Comparison of ENCODE assay signal across 23 mouse cellular contexts in the genomic region with DNA sequence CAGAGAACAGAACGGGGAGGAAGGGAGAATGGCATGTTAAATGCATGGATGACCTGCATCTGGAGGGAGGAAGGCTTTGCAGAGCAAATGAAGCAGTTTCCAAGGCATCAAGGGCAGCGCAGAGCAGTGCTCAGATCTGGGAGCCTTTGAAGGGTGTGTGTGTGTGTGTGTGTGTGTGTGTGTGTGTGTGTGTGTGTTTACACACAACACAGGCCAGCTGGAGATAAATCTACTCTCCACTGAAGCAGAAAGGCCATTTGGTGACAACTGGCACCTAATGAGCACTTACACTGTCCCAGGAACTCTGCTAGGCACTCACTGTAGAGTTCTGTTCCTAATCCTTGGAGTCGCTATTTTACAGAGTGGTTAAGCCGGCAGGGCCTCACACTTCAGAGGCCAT.
DNase-seq lines count a peak whose midpoint lies in the region; ATAC-seq lines count a peak whose summit lies in the region.
"Had no signal": no experiment of that assay in that cellular context is flagged by ENCODE, and none has a peak within 500 bp of the region (broad histone marks: within the 10 kb centered on the region; RNA-seq: fewer than 3 reads in every experiment).

No protein-coding gene starts in this region.

- peaks cover 56% of the 10 kb centered on the region for H3K4me1 ChIP-seq in hindbrain, embryonic 10.5 days (replicated peaks)
- no peaks in the 10 kb centered on the region; the same call in 1 of the 2 replicates for H3K4me1 ChIP-seq in hindbrain, embryonic 11.5 days (replicated peaks; ENCODE audit: control insufficient read depth, insufficient read depth, low read length)
- H3K4me1 ChIP-seq in kidney, embryonic 15.5 days: peaks cover 27% of the 10 kb centered on the region
- H3K4me1 ChIP-seq in liver, embryonic 12.5 days: no peaks in the 10 kb centered on the region

- H3K9me3 ChIP-seq in hindbrain, embryonic 10.5 days: no peaks in the 10 kb centered on the region
- H3K9me3 ChIP-seq in hindbrain, embryonic 11.5 days (ENCODE audit: control insufficient read depth, low read length): no peaks in the 10 kb centered on the region
- no peaks in the 10 kb centered on the region for H3K9me3 ChIP-seq in kidney, embryonic 15.5 days (replicated peaks)
- no peaks in the 10 kb centered on the region for H3K9me3 ChIP-seq in liver, embryonic 12.5 days (replicated peaks)
- H3K9me3 ChIP-seq: embryonic facial prominence, embryonic 10.5 days; embryonic facial prominence, embryonic 13.5 days; hindbrain, embryonic 15.5 days; intestine, embryonic 15.5 days had no signal

- no peak overlapping the region for H3K9ac ChIP-seq in hindbrain, embryonic 11.5 days (ENCODE audit: low read depth, low read length)
- no peak overlapping the region for H3K9ac ChIP-seq in kidney, embryonic 15.5 days
- H3K9ac ChIP-seq in liver, embryonic 12.5 days: no peak overlapping the region
- H3K9ac ChIP-seq: embryonic facial prominence, embryonic 13.5 days; forebrain, postnatal 0 days; hindbrain, embryonic 15.5 days; intestine, embryonic 15.5 days had no signal

- H3K27me3 ChIP-seq in hindbrain, embryonic 10.5 days (ENCODE audit: insufficient read depth, poor library complexity, severe bottlenecking): no peaks in the 10 kb centered on the region
- no peaks in the 10 kb centered on the region for H3K27me3 ChIP-seq in hindbrain, embryonic 11.5 days (ENCODE audit: control insufficient read depth, insufficient read depth, low read length)
- no peaks in the 10 kb centered on the region for H3K27me3 ChIP-seq in kidney, embryonic 15.5 days
- H3K27me3 ChIP-seq in liver, embryonic 12.5 days (replicated peaks): no peaks in the 10 kb centered on the region
- H3K27me3 ChIP-seq: embryonic facial prominence, embryonic 13.5 days; hindbrain, embryonic 15.5 days; intestine, embryonic 15.5 days had no signal

- 76% methylated on average over 4 of the region's 4 CpGs for WGBS in hindbrain, embryonic 10.5 days
- 68% methylated on average over 4 of the region's 4 CpGs for WGBS in hindbrain, embryonic 11.5 days
- WGBS in kidney, embryonic 15.5 days: 28% methylated on average over 4 of the region's 4 CpGs
- WGBS in liver, embryonic 12.5 days (ENCODE audit: insufficient replicate concordance): 69% methylated on average over 4 of the region's 4 CpGs

- peak overlapping the region; percentile 66; the same call in 1 of the 2 replicates for H3K27ac ChIP-seq in hindbrain, embryonic 10.5 days
- H3K27ac ChIP-seq in hindbrain, embryonic 11.5 days (ENCODE audit: low read depth, low read length): no peak overlapping the region
- 0 out of 2 replicates have a peak overlapping the region, but pooled peaks have one; percentile 22 for H3K27ac ChIP-seq in kidney, embryonic 15.5 days
- H3K27ac ChIP-seq in liver, embryonic 12.5 days: no peak overlapping the region
- H3K27ac ChIP-seq: embryonic facial prominence, embryonic 10.5 days; embryonic facial prominence, embryonic 13.5 days; gastrocnemius, adult 2 months; intestine, embryonic 15.5 days had no signal

- H3K36me3 ChIP-seq in hindbrain, embryonic 10.5 days: no peaks in the 10 kb centered on the region
- no peaks in the 10 kb centered on the region for H3K36me3 ChIP-seq in hindbrain, embryonic 11.5 days (ENCODE audit: control insufficient read depth, insufficient read depth, low read length)
- H3K36me3 ChIP-seq in kidney, embryonic 15.5 days: no peaks in the 10 kb centered on the region
- no peaks in the 10 kb centered on the region for H3K36me3 ChIP-seq in liver, embryonic 12.5 days
- H3K36me3 ChIP-seq: embryonic facial prominence, embryonic 10.5 days; embryonic facial prominence, embryonic 13.5 days; hindbrain, embryonic 15.5 days; intestine, embryonic 15.5 days had no signal

- no peak for DNase-seq in hindbrain, embryonic 10.5 days (ENCODE audit: low spot score)
- DNase-seq in hindbrain, embryonic 11.5 days (ENCODE audit: low spot score): no peak
- no peak for DNase-seq in kidney, postnatal 10 days
- DNase-seq in brain, adult 2 months (ENCODE audit: low read depth, low spot score): peak; percentile 16
- peak; percentile 59 for DNase-seq in retina, embryonic 14.5 days (ENCODE audit: low spot score)
- DNase-seq: adrenal gland, adult 2 months; adrenal gland, postnatal 14 days; cerebellum, adult 18-20 months; cerebellum, adult 9-10 months; cerebellum, postnatal 25 days; embryo, embryonic 11 days; forebrain, postnatal 0 days; gastrocnemius, adult 2 months; gastrocnemius, postnatal 14 days had no signal

- no peak overlapping the region for H3K4me3 ChIP-seq in hindbrain, embryonic 10.5 days
- H3K4me3 ChIP-seq in hindbrain, embryonic 11.5 days (ENCODE audit: low read depth, low read length): no peak overlapping the region
- no peak overlapping the region for H3K4me3 ChIP-seq in kidney, embryonic 15.5 days (replicated peaks)
- no peak overlapping the region for H3K4me3 ChIP-seq in liver, embryonic 12.5 days
- H3K4me3 ChIP-seq: embryonic facial prominence, embryonic 10.5 days; embryonic facial prominence, embryonic 13.5 days; erythroblast, embryonic 14.5 days; gastrocnemius, adult 2 months; hindbrain, embryonic 15.5 days; intestine, embryonic 15.5 days had no signal

- ATAC-seq in hindbrain, embryonic 11.5 days (ENCODE audit: low FRiP score): no peak
- peak; percentile 47 for ATAC-seq in kidney, embryonic 15.5 days (replicated peaks; ENCODE audit: low FRiP score)
- no peak for ATAC-seq in liver, embryonic 12.5 days
- ATAC-seq: CD4-positive, CD25-positive, alpha-beta regulatory T cell, adult 4 months; forebrain, postnatal 0 days; intestine, embryonic 15.5 days had no signal

- H3K4me2 ChIP-seq in hindbrain, embryonic 11.5 days (replicated peaks; ENCODE audit: low read depth, low read length): no peak overlapping the region
- H3K4me2 ChIP-seq in kidney, embryonic 15.5 days: no peak overlapping the region
- H3K4me2 ChIP-seq in liver, embryonic 12.5 days: no peak overlapping the region
- H3K4me2 ChIP-seq: embryonic facial prominence, embryonic 13.5 days; heart, embryonic 11.5 days; hindbrain, embryonic 15.5 days; intestine, embryonic 15.5 days had no signal

Comparison
In these comparisons a context has a peak if more than half of its experiments do, and no peak if none do; other contexts are left out.
1. H3K27ac ChIP-seq: peak in hindbrain, embryonic 10.5 days (single experiment) and kidney, embryonic 15.5 days (single experiment); none in hindbrain, embryonic 11.5 days (single experiment) and liver, embryonic 12.5 days (single experiment).
2. DNase-seq: peak in brain, adult 2 months (single experiment) and retina, embryonic 14.5 days (single experiment); none in hindbrain, embryonic 10.5 days (single experiment), hindbrain, embryonic 11.5 days (single experiment) and kidney, postnatal 10 days (single experiment).